Mouse (Mus musculus) cerebellum, postnatal 14 days (tissue): ENCODE results near the gene Il34.

Experiments used
- DNase-seq, 2 experiments: peaks; one replicate each; pipeline ENCODE4 v3.0.0; 2021; ENCODE audit warnings: mixed read lengths in 2 of 2

Il34 gene

DNA sequence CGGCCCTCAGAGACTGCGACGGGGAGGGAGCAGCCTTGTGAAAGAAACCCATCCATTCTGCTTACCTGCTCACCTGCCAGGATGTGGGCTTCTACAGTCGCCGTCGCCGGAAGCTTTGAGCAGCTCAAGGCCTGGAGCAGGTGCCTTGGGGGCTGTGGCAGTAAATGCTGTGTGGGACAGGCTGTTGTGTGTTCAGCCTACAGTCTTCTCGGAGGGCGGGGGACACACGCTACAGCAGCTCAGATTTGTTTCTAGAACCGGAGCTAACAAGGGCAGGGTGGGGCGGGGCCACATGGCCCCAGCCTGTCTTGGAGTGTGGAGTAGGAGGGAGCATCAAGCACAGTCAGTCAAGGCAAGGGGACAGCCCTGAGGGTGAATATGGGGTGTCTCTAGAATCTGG lies at the start of gene Il34:
Gene Il34, minus strand, starts transcription at position 256 of the 400 bp plus-strand sequence.
- DNase-seq, result no peak

- DNase-seq, result no peak
Measured at GRCm38 (mm10) chr8:110851186-110851585, 45.5 kb upstream of the Il34 start.

DNA sequence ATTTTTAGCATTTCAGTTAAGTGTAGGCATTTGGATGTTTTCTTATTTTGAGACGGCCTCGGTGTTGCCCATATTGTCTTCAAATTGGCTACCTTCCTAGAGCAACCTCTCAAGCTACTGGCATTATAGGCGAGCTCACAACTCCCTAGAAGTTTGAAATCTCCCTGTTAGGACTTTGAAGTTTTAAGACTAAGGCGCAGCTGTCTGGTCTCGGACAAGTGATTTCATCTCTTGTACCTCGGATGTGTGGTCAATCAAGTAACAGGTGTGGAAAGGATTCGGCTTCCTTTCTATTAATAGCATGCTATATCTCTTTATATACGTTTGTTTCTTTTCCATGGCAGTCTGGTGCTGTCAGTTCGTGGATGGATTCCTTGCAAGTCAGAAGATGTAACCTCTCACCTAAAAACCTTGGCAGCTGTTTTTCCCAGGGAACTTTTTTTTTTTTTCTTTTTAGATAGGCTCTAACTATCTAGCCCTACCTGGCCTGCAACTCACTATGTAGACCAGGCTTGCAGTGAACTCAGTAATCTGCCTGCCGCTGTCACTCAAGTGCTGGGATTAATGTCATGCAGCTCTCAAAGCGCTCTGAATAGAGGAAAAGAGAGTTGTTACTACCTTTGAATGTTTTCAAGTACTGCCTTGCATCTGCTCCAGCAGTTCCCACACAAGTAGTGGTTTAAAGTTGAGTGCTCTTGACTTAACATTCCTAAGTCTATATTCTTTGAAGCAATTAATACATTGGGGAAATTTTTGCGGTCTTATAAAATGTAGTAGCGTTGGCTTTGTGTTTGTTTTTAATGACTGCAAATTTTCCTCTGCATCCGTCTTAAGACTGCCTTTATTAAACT lies 42.1 kb upstream of the Il34 start:
- DNase-seq, result no peak

DNA sequence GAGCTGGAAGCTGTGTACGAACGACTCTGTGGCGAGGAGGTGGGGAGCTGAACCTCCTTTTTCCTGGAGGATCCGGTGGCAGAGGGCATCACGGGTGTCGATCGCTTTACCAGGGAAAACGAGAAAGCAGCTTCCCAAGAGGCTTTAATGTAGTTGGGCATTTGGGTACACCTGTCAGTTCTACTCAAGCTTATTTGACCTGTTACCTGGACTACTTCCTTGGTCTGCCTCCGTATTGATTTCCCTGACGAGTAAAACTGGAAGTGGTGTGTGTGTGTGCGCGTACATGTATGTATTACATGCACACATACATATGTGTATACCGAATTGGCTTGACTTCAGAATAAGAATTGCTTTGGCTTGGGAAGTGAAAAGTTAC lies 41.4 kb upstream of the Il34 start:
- DNase-seq, result no peak

- DNase-seq, result peak; percentile 91 to 92
Measured at GRCm38 (mm10) chr8:110846405-110847170, 40.9 kb upstream of the Il34 start, which contains the start of the genes Cog4 and Sf3b3. Gene Cog4 (plus strand): TSS chr8:110846600. Gene Sf3b3 (minus strand): TSS chr8:110846787.

- no peak for DNase-seq
Measured at GRCm38 (mm10) chr8:110845821-110846404, 40.2 kb upstream of the Il34 start.

GRCm38 (mm10) chr8:110844941-110845340 lies 39.2 kb upstream of the Il34 start:
- DNase-seq, result no peak

DNA sequence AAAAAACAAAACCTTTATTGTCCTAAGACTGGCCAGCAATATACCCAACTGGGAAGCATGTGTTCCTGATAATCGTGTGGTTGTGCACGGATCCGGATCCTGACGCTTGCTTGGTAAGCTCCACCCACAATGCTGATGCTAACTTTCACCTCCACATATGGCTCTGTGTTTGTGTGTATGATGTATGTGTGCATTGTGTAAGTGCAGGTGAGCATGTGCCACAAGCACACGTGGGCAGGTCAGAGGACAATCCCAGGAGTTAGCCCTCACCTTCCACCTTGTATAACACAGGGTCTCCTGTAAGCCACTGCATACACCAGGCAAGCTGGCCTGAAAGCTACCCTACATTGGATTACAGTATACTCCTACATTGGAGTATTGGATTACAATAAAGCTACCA lies 37.5 kb upstream of the Il34 start:
- DNase-seq, result no peak

- DNase-seq, result no peak
Measured at GRCm38 (mm10) chr8:110842012-110842574, 36.4 kb upstream of the Il34 start.

GRCm38 (mm10) chr8:110831956-110832355 lies 26.2 kb upstream of the Il34 start:
- DNase-seq, result no peak

- no peak for DNase-seq
Measured at GRCm38 (mm10) chr8:110828511-110828910, 22.8 kb upstream of the Il34 start.

DNA sequence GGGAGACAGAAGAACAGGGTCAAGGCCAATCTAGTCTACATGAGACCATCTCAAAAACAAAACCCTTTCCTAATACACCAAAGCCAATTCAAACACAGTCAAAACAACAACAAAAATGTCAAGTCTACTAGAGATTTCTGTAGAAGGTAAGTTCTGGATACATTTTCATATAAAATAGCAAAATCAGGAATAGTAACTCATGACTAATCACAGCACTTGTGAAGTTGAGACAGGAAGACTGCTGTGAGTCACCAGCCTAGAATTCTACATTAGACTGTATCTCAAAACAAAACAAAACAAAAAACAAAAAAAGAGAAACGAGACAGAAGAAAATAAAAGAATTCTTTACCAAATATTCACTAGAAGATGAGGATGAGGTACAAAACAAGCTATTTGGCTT lies 19.1 kb upstream of the Il34 start:
- DNase-seq, result no peak

DNA sequence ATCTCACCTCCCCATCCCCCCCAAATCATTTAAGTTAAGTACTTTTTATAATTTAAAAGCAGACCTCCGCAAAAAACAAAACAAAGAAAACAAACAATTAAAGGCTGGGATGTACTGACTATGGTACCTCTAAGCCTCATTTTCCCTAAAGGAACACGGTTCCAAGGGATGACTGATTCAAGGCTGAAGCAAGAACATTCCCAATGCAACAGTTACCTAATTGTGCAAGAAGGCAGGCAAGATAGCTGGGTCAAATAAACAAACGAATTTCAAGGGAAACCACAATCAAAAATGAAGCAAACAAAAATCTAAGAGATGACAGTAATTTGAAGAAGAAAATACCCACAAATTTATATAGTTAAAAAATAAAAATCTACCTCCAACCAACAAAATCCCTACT lies 16.2 kb upstream of the Il34 start:
- no peak for DNase-seq

GRCm38 (mm10) chr8:110820257-110820656 lies 14.5 kb upstream of the Il34 start:
- DNase-seq, result no peak

GRCm38 (mm10) chr8:110818593-110818992 lies 12.9 kb upstream of the Il34 start:
- no peak for DNase-seq

- no peak for DNase-seq
Measured at GRCm38 (mm10) chr8:110816990-110817389, 11.3 kb upstream of the Il34 start.

- DNase-seq, result no peak
Measured at GRCm38 (mm10) chr8:110815308-110815707, 9.6 kb upstream of the Il34 start.

- DNase-seq, result no peak
Measured at GRCm38 (mm10) chr8:110813081-110813812, 7.5 kb upstream of the Il34 start.

DNA sequence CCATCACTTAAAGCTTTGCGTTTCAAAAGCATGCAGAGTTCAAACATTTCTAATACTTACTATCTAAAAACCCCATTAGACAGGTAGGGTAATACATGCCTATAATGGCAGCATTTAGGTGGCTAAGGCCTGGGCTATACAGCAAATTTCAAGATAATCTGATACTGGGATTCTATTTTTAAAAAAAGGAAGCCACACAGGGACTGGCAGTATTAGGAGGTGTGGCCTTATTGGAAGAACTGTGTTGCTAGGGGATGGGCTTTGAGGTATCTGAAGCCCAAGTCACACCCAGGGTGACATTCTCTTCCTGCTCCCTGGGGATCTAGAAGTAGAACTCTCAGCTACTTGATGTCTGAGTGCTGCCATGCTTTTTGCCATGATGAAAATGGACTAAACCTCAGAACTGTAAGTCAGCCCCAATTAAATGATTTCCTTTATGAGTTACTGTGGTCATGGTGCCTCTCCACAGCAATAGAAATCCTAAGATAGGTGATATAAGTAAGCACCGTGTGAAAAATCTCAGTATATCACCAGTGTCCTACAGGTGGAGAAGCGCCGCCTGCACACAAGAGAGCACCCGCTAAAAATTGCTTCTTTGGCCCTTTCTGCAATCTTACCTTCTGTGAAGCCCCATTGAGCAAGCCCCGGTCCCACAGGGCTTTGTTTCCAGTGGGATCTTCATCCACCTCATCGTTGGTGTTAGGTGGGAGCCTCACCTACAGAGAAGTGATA lies 6.8 kb upstream of the Il34 start:
- DNase-seq, result no peak

DNA sequence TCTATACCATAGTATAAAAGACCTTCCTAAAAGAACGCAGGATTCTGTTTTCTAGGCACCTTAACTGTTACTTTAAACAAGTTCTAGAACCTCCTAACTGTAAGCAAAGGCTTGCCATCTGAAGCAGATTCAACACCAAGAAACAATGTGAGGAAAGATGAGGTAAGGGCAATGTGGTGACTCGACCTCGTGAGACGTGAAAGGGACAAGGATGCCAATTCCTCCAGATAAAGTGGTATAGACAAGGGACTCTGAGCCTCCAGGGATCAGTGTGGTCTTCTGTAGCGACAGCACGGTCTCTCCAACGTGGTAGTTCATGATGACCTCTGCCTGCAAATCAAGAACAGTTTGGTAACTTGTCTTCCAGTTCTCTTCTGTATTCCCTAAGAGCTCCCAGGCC lies 6.1 kb upstream of the Il34 start:
- DNase-seq, result no peak

DNA sequence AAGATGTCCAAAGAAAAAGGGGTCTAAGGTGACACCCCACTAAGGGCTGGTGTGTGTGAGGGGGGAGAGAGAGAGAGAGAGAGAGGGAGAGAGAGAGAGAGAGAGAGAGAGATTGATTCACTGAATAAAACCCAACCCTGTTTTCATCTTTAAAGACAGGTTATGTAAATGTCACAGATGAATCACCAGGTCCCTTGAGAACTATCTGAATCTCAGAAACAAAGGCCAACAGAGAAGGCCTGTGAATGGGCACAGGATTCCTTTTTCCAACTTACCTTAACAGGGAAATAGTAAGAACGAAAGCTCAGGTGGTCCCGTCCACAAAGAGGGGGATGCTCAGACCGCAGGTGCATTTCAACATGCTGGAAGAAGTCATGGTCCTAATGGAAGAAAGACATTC lies 5.4 kb upstream of the Il34 start:
- no peak for DNase-seq
